Mouse (Mus musculus) E14TG2a.4 (cell line): Measurements from ENCODE around the gene 1700030K09Rik.

Source experiments
- CTCF ChIP-seq: conservative IDR thresholded peaks from 2 replicates; pipeline ENCODE4 v1.5.1; 2014; ENCODE audit warnings: low read length
- NANOG ChIP-seq: IDR thresholded peaks from 2 replicates; pipeline ENCODE4 v1.6.1; 2014; ENCODE audit warnings: borderline replicate concordance, low read length, mixed read lengths

DNA sequence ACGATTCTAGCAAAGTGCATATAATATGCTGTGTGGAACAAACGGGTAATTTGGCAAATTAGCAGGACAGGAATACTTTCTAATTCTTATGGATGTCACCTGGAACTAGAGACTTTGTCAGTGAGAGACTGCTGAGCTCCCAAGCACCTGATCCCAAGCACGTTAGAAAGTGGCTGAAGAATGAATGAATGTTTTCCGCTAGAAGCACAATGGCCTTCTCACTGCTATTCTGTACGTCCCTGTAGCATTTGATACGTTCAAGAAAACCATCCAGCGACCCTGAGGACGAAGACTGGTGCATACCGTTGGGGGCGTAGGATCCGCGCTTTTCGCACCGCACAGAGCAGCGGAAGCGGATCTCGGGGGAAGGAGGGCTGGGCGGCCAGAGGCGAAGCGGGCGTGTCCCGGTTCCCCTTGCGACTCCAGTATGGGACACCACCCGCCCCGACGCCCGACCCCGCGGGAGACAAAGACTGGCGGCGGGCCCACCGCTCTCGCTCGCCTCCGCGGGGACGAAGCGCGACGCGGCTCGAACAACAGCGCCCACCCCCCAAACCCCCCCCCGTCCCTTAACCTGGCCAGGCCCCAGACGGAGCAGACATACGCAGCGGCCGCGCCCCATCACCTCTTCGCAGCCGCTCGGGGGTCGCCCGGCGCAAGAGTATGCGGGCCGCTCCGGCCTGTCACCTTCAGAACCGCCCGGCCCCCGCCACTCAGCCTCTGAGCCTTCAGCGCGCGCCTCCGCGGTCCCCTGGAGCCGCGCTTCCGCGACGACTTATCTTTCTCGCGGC, 22.9 kb upstream of the 1700030K09Rik start:
- TF ChIP-seq CTCF: no peak
- TF ChIP-seq NANOG: no peak
